Mouse (Mus musculus): Measurements from ENCODE around the gene Slc25a38.

Slc25a38 gene

GRCm38 (mm10) chr9:120110211-120111018 is at the start of gene Slc25a38:
Slc25a38 (plus strand) TSS chr9:120110374.
- peak; percentile 96 for DNase-seq (ENCODE audit: inconsistent ontology term)

- peak; percentile 16 for DNase-seq (ENCODE audit: inconsistent ontology term)
These were observed 45.9 kb upstream of the Slc25a38 start for GRCm38 (mm10) chr9:120064317-120064716.

- DNase-seq (ENCODE audit: inconsistent ontology term): no peak
These were observed 42.6 kb upstream of the Slc25a38 start for GRCm38 (mm10) chr9:120067609-120068008.

GRCm38 (mm10) chr9:120068047-120068446 is 42.1 kb upstream of the Slc25a38 start:
- no peak for DNase-seq (ENCODE audit: inconsistent ontology term)

- no peak for DNase-seq (ENCODE audit: inconsistent ontology term)
These were observed 40.4 kb upstream of the Slc25a38 start, which contains the start of gene Cx3cr1 for GRCm38 (mm10) chr9:120069779-120070178. Cx3cr1 (minus strand) TSS chr9:120069879.

GRCm38 (mm10) chr9:120071251-120071650 is 38.9 kb upstream of the Slc25a38 start:
- no peak for DNase-seq (ENCODE audit: inconsistent ontology term)

GRCm38 (mm10) chr9:120073169-120073568 is 37.0 kb upstream of the Slc25a38 start:
- peak; percentile 69 for DNase-seq (ENCODE audit: inconsistent ontology term)

- DNase-seq (ENCODE audit: inconsistent ontology term): no peak
These were observed 35.7 kb upstream of the Slc25a38 start for GRCm38 (mm10) chr9:120074516-120074915.

- DNase-seq (ENCODE audit: inconsistent ontology term): no peak
These were observed 31.9 kb upstream of the Slc25a38 start for GRCm38 (mm10) chr9:120078241-120078640.

GRCm38 (mm10) chr9:120079901-120080300 is 30.3 kb upstream of the Slc25a38 start:
- DNase-seq (ENCODE audit: inconsistent ontology term): no peak

GRCm38 (mm10) chr9:120080546-120081108 is 29.5 kb upstream of the Slc25a38 start:
- no peak for DNase-seq (ENCODE audit: inconsistent ontology term)

GRCm38 (mm10) chr9:120081247-120081646 is 28.9 kb upstream of the Slc25a38 start:
- no peak for DNase-seq (ENCODE audit: inconsistent ontology term)

- peak; percentile 12 for DNase-seq (ENCODE audit: inconsistent ontology term)
These were observed 28.2 kb upstream of the Slc25a38 start for GRCm38 (mm10) chr9:120081967-120082366.

GRCm38 (mm10) chr9:120082691-120083090 is 27.5 kb upstream of the Slc25a38 start:
- no peak for DNase-seq (ENCODE audit: inconsistent ontology term)

- DNase-seq (ENCODE audit: inconsistent ontology term): no peak
These were observed 26.8 kb upstream of the Slc25a38 start for GRCm38 (mm10) chr9:120083158-120083894.

GRCm38 (mm10) chr9:120084406-120084805 is 25.8 kb upstream of the Slc25a38 start:
- no peak for DNase-seq (ENCODE audit: inconsistent ontology term)

- no peak for DNase-seq (ENCODE audit: inconsistent ontology term)
These were observed 21.0 kb upstream of the Slc25a38 start for GRCm38 (mm10) chr9:120089125-120089524.

- DNase-seq (ENCODE audit: inconsistent ontology term): no peak
These were observed 19.1 kb upstream of the Slc25a38 start for GRCm38 (mm10) chr9:120091086-120091485.

GRCm38 (mm10) chr9:120091696-120092238 is 18.4 kb upstream of the Slc25a38 start, which contains the start of gene Ccr8:
Ccr8 (plus strand) TSS chr9:120092114.
- no peak for DNase-seq (ENCODE audit: inconsistent ontology term)

- no peak for DNase-seq (ENCODE audit: inconsistent ontology term)
These were observed 16.5 kb upstream of the Slc25a38 start for GRCm38 (mm10) chr9:120093701-120094100.

- no peak for DNase-seq (ENCODE audit: inconsistent ontology term)
These were observed 14.3 kb upstream of the Slc25a38 start for GRCm38 (mm10) chr9:120095886-120096285.

- peak; percentile 45 for DNase-seq (ENCODE audit: inconsistent ontology term)
These were observed 11.5 kb upstream of the Slc25a38 start for GRCm38 (mm10) chr9:120098682-120099081.
